Mouse (Mus musculus) embryonic fibroblast, embryonic 13.5 days (primary cell): ENCODE measurements around the gene Pip4k2b. TPM values are rescaled to one million over a fixed set of nuclear protein-coding genes. Genes with fewer than 3 reads are reported as not detected.

Source experiments
- H3K27ac ChIP-seq: 2 replicates; pipeline ENCODE4 v1.5.1; 2012; ENCODE audit warnings: low read length, control low read depth, inconsistent platforms; ENCODE audit not compliant: insufficient read depth
- H3K4me1 ChIP-seq: 2 replicates; pipeline ENCODE4 v1.6.1; 2011; ENCODE audit warnings: low read length; ENCODE audit not compliant: control insufficient read depth, insufficient read depth
- H3K4me3 ChIP-seq: 2 replicates; pipeline ENCODE4 v1.5.1; 2011; ENCODE audit warnings: mild to moderate bottlenecking, control low read depth, low read length; ENCODE audit not compliant: insufficient read depth
- CTCF ChIP-seq: IDR thresholded peaks from 2 replicates; pipeline ENCODE4 v1.5.1; 2011; ENCODE audit warnings: mild to moderate bottlenecking, control low read depth, low read length, moderate library complexity, borderline replicate concordance; ENCODE audit not compliant: insufficient read depth
- POLR2A ChIP-seq: IDR thresholded peaks from 2 replicates; pipeline ENCODE4 v1.6.1; 2011; ENCODE audit warnings: low read depth, mild to moderate bottlenecking, control low read depth, low read length, moderate library complexity
- polyA plus RNA-seq: library from polyadenylated mRNA; stranded (reverse); fragments of >200 nt; gene quantifications from 2 replicates; pipeline ENCODE4 v1.2.4, GENCODE M21; 2011; ENCODE audit warnings: low read depth; ENCODE audit not compliant: missing spikeins, insufficient read length

Gene Pip4k2b
- polyA plus RNA-seq, 1 experiment: 40.7 TPM

DNA sequence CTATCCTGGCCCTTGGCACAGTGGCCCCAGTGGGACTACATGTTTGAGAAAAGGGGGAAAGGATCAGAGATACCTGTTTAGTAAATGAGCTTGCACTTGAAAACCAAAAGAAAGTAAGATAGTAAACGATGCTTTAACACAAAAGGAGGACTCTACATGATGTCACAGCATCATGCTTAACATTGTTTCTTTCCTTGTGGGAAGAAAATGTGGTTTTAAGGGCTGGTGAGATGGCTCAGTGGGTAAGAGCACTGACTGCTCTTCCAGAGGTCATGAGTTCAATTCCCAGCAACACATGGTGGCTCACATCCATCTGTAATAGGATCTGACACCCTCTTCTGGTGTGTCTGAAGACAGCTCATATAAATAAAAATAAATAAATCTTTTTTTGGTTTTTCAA lies 13.6 kb upstream of the Pip4k2b start:
- Histone ChIP-seq H3K4me1 (no peaks in the 10 kb centered on the region), H3K27ac (no peak overlapping the region), H3K4me3 (no peak overlapping the region)
- TF ChIP-seq POLR2A (no peak), CTCF (no peak)

DNA sequence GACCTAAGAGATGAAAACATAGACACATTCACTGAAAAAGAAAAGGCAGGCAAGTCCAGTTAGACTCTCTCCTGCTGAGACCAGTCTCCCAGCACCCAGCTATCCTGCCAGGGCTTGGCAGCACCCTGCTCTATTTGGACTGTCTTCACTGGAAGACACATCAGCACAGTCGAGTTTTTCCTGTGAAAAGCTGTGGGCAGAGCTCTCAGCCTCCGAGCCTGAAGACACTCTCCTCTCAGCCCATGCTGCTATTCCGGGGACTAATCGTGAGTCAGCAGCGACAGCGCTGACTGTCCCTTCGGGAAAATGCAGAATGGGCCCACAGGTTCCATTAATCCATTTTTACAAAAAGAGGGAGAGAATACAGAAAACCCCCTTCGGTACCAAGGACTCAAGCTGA lies 8.8 kb upstream of the Pip4k2b start:
- Histone ChIP-seq H3K27ac (no peak overlapping the region), H3K4me1 (peaks cover 4% of the 10 kb centered on the region), H3K4me3 (no peak overlapping the region)
- TF ChIP-seq POLR2A (no peak), CTCF (no peak)

DNA sequence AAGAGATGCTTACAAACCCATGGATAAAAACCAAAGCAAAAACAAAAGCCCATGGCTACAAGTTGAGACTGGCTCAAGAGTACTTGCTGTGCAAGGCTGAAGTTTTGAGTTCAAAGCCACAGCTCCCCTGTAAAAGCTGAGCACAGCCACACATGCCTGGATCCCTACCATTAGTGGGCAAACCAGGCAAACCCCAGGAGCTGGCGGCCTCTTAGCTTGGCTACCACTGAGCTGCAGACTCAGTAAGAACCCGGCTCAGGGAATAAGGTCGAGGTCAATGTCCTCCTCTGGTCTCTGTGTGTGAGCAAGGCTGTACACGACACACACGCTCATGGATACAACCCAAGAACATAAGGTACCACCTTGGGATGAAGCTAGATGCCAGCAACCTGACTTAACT lies 4.0 kb upstream of the Pip4k2b start:
- peaks cover 4% of the 10 kb centered on the region for H3K4me1 ChIP-seq
- H3K27ac ChIP-seq: no peak overlapping the region
- no peak overlapping the region for H3K4me3 ChIP-seq
- no peak for TF ChIP-seq POLR2A
- no peak for TF ChIP-seq CTCF

DNA sequence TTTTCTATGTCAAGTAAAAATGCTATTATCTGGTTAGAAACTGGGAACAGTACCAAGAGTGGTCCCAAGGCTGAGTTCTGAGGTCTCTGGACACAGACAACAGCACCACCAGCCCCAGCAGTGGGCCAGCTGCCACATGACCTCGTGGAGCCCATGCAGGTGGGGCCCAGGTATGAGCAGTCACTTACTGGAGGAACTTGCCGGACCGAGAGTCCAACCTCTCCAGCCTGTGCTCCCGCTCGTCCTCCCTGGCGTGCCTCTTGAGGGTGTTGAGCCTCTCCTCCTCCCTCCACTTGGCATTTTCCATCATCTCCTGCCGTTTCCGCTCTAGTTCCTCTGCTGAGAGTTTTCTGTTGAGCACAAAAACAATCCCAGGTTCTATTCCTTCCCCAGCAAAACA lies 3.3 kb upstream of the Pip4k2b start:
- Histone ChIP-seq H3K27ac (no peak overlapping the region), H3K4me1 (peaks cover 8% of the 10 kb centered on the region), H3K4me3 (no peak overlapping the region)
- TF ChIP-seq POLR2A (no peak), CTCF (no peak)

DNA sequence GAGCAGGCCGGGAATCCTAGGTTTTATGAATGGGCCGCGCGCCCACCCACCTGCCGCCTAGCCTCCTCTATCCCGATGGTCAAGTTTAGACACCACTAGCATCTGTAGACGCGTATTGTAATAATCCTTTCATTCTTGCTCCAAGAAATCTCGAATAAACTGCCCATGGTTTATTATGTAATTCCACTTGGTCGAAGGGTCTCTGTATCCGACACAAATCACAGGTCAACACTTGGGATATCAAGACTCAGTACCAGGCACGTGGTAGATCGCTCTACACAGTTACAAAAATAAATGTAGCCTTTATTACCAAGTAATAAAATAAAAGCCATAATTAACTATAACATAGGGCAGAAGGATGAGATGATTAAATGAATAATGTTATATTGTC lies 822 bp upstream of the Pip4k2b start:
- Histone ChIP-seq H3K4me1 (peaks cover 16% of the 10 kb centered on the region), H3K27ac (no peak overlapping the region), H3K4me3 (no peak overlapping the region)
- TF ChIP-seq POLR2A: no peak
- TF ChIP-seq CTCF: no peak

DNA sequence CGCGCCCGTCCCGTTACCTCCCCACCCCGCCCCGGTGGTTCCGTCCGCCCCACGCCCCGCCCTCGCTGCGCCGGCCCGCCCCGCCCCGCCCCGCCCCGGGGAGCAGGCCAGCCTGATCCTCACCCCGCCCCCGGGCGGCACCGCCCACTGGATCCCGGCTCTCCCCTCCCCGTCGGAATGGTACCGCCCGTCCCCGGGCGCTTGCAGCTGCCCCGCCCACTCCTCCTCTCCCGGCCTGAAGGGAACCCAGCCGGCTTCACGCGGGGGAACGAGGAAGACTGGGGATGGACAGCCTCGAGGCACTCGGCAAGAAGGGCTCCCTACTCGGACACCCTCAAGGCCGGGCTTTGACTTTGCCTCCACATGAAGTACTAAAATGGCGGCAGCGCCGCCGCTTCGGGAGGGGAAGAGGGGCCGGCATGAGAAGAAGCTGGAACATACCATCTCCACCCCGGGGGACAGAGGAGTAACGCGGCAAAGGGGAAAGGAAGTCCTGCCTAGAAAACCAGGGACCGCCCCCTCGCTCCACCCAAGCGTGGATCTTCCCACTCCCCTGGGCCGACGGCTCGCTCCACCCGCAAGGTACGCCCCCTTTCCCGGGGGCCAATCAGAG lies 320 bp upstream of the Pip4k2b start:
- Histone ChIP-seq H3K27ac (peak overlapping the region; percentile 96), H3K4me3 (peak overlapping the region; percentile 94), H3K4me1 (peaks cover 18% of the 10 kb centered on the region)
- TF ChIP-seq POLR2A (peak; percentile 50), CTCF (no peak)

DNA sequence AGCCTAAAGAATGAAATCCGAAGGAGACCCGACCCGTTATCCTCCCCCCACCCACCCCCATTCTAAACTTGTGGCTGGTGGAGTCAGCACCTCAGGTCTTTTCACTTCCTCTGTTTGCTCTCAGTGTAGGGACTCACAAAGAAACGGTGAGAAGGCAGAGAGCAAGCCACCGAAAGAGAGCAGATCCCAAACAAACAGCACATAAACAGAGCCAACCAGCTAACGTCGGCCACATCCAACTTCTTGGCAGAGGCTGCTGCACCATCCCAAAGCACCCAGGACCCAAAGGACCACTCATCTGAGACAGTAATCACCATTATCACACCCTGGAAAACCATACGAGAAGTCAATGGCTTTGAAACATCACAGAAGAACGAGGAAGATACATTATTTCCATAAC lies 1.1 kb downstream of the Pip4k2b start:
- Histone ChIP-seq H3K27ac (peak overlapping the region; percentile 42), H3K4me3 (peak overlapping the region; percentile 89), H3K4me1 (peaks cover 14% of the 10 kb centered on the region; the same call in 1 of the 2 replicates)
- no peak for TF ChIP-seq CTCF
- TF ChIP-seq POLR2A: no peak

DNA sequence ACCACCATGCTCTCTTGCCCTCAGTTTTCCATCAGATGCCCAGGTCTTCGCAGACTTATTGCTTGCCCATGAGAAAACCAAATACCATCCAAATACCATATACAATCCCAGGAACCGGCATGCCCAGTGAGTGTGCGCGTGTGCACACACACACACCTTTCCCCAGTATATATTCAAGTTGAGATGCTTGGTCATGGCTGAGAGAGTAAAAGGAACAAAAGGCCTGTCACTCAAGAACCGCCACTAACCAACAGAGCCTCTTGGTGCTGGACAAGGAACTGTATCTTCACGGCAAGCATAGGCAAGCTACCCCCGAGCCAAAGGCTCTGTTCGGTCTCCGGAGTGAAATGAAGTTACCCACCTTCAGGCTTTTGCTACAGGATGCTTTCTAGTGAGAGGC lies 1.9 kb downstream of the Pip4k2b start:
- Histone ChIP-seq H3K27ac (no peak overlapping the region), H3K4me3 (peak overlapping the region; percentile 89), H3K4me1 (peaks cover 17% of the 10 kb centered on the region)
- TF ChIP-seq POLR2A: no peak
- TF ChIP-seq CTCF: no peak

DNA sequence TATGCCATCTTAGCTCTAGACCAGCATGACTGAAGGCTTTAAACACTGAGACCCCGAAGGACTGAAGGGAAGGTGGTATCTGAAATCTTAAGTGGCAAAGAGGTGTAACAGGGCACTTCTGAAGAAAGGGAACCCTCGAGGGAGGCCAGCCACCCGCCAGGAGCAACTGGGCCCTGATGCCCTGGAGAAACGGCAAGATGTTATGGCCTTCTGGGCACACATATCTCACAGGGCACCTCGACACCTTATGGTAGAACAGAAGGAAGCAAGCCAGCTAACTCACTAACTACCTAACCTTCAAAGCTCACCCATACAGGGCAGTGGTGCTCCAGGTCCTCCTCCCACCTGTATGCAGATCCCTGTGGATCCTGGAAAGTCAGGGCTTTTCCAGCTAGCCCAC lies 2.3 kb downstream of the Pip4k2b start:
- TF ChIP-seq CTCF (no peak), POLR2A (no peak)
- peaks cover 18% of the 10 kb centered on the region for H3K4me1 ChIP-seq
- H3K27ac ChIP-seq: no peak overlapping the region
- no peak overlapping the region for H3K4me3 ChIP-seq

DNA sequence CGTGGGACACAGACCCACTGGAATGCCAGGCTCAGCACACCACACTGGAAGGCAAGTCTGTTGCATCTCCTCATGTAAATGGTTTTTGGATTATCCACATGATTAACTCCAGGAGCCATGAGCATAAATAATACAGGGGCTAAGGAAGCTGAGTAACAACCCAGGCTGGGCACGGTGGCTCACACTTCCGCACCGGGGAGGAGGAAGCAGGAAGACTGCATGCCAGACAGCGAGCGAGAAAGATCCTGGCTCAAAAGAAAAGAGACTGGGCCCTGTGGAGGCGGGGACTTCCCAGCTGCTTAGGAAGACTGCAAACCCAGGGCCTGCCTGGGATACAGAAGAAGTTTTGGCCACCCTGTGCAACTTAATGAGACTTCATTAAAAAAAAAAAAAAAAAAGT lies 4.3 kb downstream of the Pip4k2b start:
- H3K4me1 ChIP-seq: peaks cover 18% of the 10 kb centered on the region
- H3K4me3 ChIP-seq: no peak overlapping the region
- H3K27ac ChIP-seq: peak overlapping the region; percentile 54
- no peak for TF ChIP-seq CTCF
- TF ChIP-seq POLR2A: no peak

DNA sequence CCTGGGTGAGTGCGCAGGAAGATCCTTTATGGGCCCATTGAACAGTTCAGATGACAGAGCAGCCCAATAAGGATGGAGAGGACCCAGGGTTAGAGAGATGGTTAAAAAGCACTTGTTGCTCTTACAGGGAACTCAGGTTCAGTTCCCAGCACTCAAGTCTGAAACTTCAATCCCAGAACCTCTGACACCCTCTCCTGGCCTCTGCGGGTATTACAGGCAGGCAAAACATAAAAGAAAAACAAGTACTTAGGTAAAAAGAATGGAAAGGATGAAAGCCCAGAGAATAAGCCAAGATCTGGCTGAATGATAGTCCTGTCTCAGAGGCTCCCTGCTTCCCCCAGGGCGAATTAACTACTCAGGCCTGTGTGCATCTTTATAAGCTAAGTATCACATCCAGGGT lies 5.3 kb downstream of the Pip4k2b start:
- TF ChIP-seq POLR2A (no peak), CTCF (no peak)
- Histone ChIP-seq H3K27ac (no peak overlapping the region), H3K4me3 (no peak overlapping the region), H3K4me1 (peaks cover 18% of the 10 kb centered on the region)
